Mouse (Mus musculus) liver, adult 2 months (tissue): ENCODE measurements at regions not wholly inside any gene's neighbourhood (a gene's known extent, or its start where the extent isn't known, plus 50 kb on each side); places are given as distances from the start of the nearest gene placed in this dataset.

Source experiments
- CTCF ChIP-seq: fragments of 200-500 bp; IDR thresholded peaks from 2 replicates; pipeline ENCODE4 v1.5.1; 2011; ENCODE audit warnings: low read depth, low read length, control low read depth
- POLR2A ChIP-seq: fragments of 200-500 bp; IDR thresholded peaks from 2 replicates; pipeline ENCODE4 v1.6.1; 2011; ENCODE audit warnings: low read length, control low read depth; ENCODE audit not compliant: insufficient read depth; ENCODE audit errors: extremely low read depth

GRCm38 (mm10) chr9:94163671-94164070 lies 374.2 kb downstream of the 1190002N15Rik start:
- no peak for TF ChIP-seq CTCF
- no peak for TF ChIP-seq POLR2A
